Mouse (Mus musculus) left cerebral cortex, postnatal 36 days (tissue): ENCODE measurements around the gene Gm6880. TPM values are rescaled to one million over a fixed set of nuclear protein-coding genes. Genes with fewer than 3 reads are reported as not detected.
"Not testable (repeated sequence)": the region's sequence is repeated elsewhere in the genome, so short reads cannot be mapped to it uniquely, and the experiment has no call there.

Source experiments
- DNase-seq, 2 experiments: peaks; one replicate each; pipeline ENCODE4 v3.0.0; 2021 to 2022; ENCODE audit warnings: low spot score in 2 of 2, mixed read lengths in 1 of 2
- intact Hi-C: fragments of 180-260 bp; cut with DNase I; formaldehyde crosslinking; loops from one replicate; pipeline ENCODE4 v1.15.1; 2025
- total RNA-seq, 2 experiments: library from RNA; stranded (reverse); gene quantifications; 2 replicates each; pipeline ENCODE4 v1.2.3; 2021

Gene Gm6880
- total RNA-seq: not detected

DNA sequence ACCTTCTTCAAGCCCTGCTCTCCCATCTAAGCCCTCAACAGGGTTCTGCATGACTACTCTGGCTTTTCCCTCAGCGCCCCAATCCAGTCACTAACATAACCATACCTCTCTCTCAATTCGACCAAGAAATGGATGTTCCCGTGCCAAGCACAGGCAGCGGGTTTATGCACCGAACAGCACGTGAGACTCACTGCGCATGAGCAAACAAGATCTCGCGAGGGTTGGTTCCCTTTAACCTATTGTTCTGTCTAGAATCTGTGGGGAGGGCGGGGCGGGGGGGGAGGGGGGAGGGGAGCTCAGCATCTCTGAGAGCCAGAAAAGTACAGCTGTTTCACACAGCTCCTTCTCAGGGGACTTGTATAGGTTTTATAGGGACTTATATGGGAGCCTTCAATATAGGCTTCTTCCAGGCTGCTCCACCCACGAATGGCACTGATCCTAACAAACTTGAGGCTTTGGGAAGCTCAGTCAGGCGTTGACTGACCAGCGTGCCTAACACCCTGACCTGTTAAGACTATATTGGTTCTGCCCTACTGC, at the start of gene Gm6880:
Gm6880 (minus strand) TSS at position 51 of the 537 bp plus-strand sequence.
- DNase-seq, intact Hi-C loops: not testable (repeated sequence)

GRCm38 (mm10) chrX:74517461-74517860, 36.3 kb upstream of the Gm6880 start:
- DNase-seq, intact Hi-C loops: not testable (repeated sequence)

DNA sequence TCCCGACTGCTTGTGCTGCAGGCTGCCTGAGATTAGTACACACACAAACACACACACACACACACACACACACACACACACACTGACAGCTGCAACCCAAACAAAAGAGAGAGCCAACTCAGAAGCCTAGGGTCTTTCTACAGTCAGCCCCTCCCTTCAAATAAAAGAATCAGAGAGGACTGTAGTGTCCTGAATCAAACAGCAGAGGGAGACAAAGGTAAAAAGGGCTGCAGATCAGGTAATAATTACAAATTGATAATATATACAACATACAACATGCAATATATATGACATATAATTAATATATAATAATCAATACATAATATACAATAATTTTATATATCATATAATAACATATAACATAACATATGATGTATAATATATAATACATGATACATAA, 15.9 kb upstream of the Gm6880 start:
- no peak for DNase-seq
- intact Hi-C loops: no loop called here

GRCm38 (mm10) chrX:74452773-74453172, 28.4 kb downstream of the Gm6880 start:
- intact Hi-C loops: no loop called here
- DNase-seq: no peak

GRCm38 (mm10) chrX:74451157-74451912, 29.9 kb downstream of the Gm6880 start:
- DNase-seq: no peak
- intact Hi-C loops: no loop called here

Other genes starting within 250 kb of the Gm6880 start
- 10 to 100 TPM; 57.5 to 74.0 TPM for gene Flna, start 231.6 kb downstream of the Gm6880 start, total RNA-seq
- gene Emd, start 226.7 kb downstream of the Gm6880 start, total RNA-seq: 10 to 100 TPM; 33.6 to 39.0 TPM
- 100 to 1,000 TPM; 182 to 197 TPM for gene Rpl10, start 210.6 kb downstream of the Gm6880 start, total RNA-seq
- 10 to 100 TPM; 49.7 to 64.0 TPM for gene Taz, start 199.5 kb downstream of the Gm6880 start, total RNA-seq
- gene Dnase1l1, start 199.1 kb downstream of the Gm6880 start, total RNA-seq: 1 to 10 TPM; 2.0 to 2.3 TPM
- 100 to 1,000 TPM; 340 to 365 TPM for gene Atp6ap1, start 184.3 kb downstream of the Gm6880 start, total RNA-seq
- gene Gdi1, start 176.4 kb downstream of the Gm6880 start, total RNA-seq: 100 to 1,000 TPM; 583 to 584 TPM
- gene Fam50a, start 168.4 kb downstream of the Gm6880 start, total RNA-seq: 10 to 100 TPM; 30.1 to 31.9 TPM
- 10 to 100 TPM; 17.1 to 28.7 TPM for gene Plxna3, start 152.3 kb downstream of the Gm6880 start, total RNA-seq
- 10 to 100 TPM; 23.0 to 26.9 TPM for gene Lage3, start 127.8 kb downstream of the Gm6880 start, total RNA-seq
- gene Ubl4a, start 108.2 kb downstream of the Gm6880 start, total RNA-seq: 10 to 100 TPM; 64.6 to 77.3 TPM
- 1 to 10 TPM; 2.4 to 2.7 TPM for gene Slc10a3, start 108.0 kb downstream of the Gm6880 start, total RNA-seq
- 10 to 100 TPM; 18.0 to 22.5 TPM for gene Fam3a, start 88.1 kb downstream of the Gm6880 start, total RNA-seq
- 10 to 100 TPM; 46.9 to 49.9 TPM for gene Ikbkg, start 88.1 kb downstream of the Gm6880 start, total RNA-seq
- gene G6pdx, start 52.2 kb downstream of the Gm6880 start, total RNA-seq: 10 to 100 TPM; 25.9 to 26.3 TPM
- not detected for gene Olfr1326-ps1, start 93.5 kb upstream of the Gm6880 start, total RNA-seq
- gene Olfr1325, start 111.3 kb upstream of the Gm6880 start, total RNA-seq: not detected
- under 1 TPM; 0.14 to 0.15 TPM for gene Gm5640, start 164.2 kb upstream of the Gm6880 start, total RNA-seq